ENCODE assay signal across 9 mouse cellular contexts in genomic region chr12:35995799-35996198, GRCm38 (mm10). TPM values are rescaled to one million over a fixed set of nuclear protein-coding genes. Genes with fewer than 3 reads are reported as not detected.
DNase-seq lines count a peak whose midpoint lies in the region; ATAC-seq and TF ChIP-seq lines count a peak whose summit lies in the region.
"Had no signal": no experiment of that assay in that cellular context is flagged by ENCODE, and none has a peak within 500 bp of the region (broad histone marks: within the 10 kb centered on the region; RNA-seq: fewer than 3 reads in every experiment).

No protein-coding gene starts in this region.

- no peak for TF ChIP-seq CTCF in thymus, adult 2 months (IDR thresholded peaks at IDR 0.05; ENCODE audit: borderline replicate concordance, control insufficient read depth, extremely low read depth, insufficient read depth, low read length, poor library complexity)

- no peak overlapping the region for H3K4me2 ChIP-seq in heart, embryonic 11.5 days
- no peak overlapping the region for H3K4me2 ChIP-seq in hindbrain, embryonic 12.5 days (replicated peaks)
- H3K4me2 ChIP-seq: hindbrain, embryonic 15.5 days had no signal

- no peak overlapping the region for H3K27ac ChIP-seq in heart, embryonic 11.5 days (ENCODE audit: low read depth, low read length)
- no peak overlapping the region for H3K27ac ChIP-seq in thymus, adult 2 months (ENCODE audit: control insufficient read depth, insufficient read depth, low read length)
- no peak overlapping the region for H3K27ac ChIP-seq in hindbrain, embryonic 12.5 days
- H3K27ac ChIP-seq: hindbrain, embryonic 15.5 days had no signal

- H3K4me3 ChIP-seq in heart, embryonic 11.5 days (ENCODE audit: low read depth, low read length) = no peak overlapping the region
- H3K4me3 ChIP-seq in thymus, adult 2 months (ENCODE audit: control insufficient read depth, insufficient read depth, low read length) = no peak overlapping the region
- H3K4me3 ChIP-seq in hindbrain, embryonic 12.5 days = no peak overlapping the region
- H3K4me3 ChIP-seq: hindbrain, embryonic 15.5 days had no signal

- ATAC-seq in heart, embryonic 11.5 days (replicated peaks; ENCODE audit: insufficient number of reproducible peaks, low FRiP score, low TSS enrichment) = no peak
- 0 out of 2 replicates have a peak, but pooled peaks have one; percentile 20 for ATAC-seq in hindbrain, embryonic 12.5 days (ENCODE audit: low FRiP score)

- no peaks in the 10 kb centered on the region for H3K36me3 ChIP-seq in heart, embryonic 11.5 days (ENCODE audit: control insufficient read depth, insufficient read depth, low read length)
- H3K36me3 ChIP-seq in thymus, adult 2 months (ENCODE audit: control insufficient read depth, insufficient read depth, low read length) = no peaks in the 10 kb centered on the region
- no peaks in the 10 kb centered on the region for H3K36me3 ChIP-seq in hindbrain, embryonic 12.5 days
- H3K36me3 ChIP-seq: hindbrain, embryonic 15.5 days had no signal

- H3K4me1 ChIP-seq in heart, embryonic 11.5 days (ENCODE audit: control insufficient read depth, insufficient read depth, low read length) = no peaks in the 10 kb centered on the region
- no peaks in the 10 kb centered on the region for H3K4me1 ChIP-seq in thymus, adult 2 months (replicated peaks; ENCODE audit: control insufficient read depth, insufficient read depth, low read length)
- peaks cover 13% of the 10 kb centered on the region; the same call in 1 of the 2 replicates for H3K4me1 ChIP-seq in hindbrain, embryonic 12.5 days
- H3K4me1 ChIP-seq: hindbrain, embryonic 15.5 days had no signal

- H3K27me3 ChIP-seq in heart, embryonic 11.5 days (ENCODE audit: control insufficient read depth, insufficient read depth, low read length) = no peaks in the 10 kb centered on the region
- H3K27me3 ChIP-seq in thymus, adult 2 months (ENCODE audit: control insufficient read depth, insufficient read depth, low read length) = no peaks in the 10 kb centered on the region
- no peaks in the 10 kb centered on the region for H3K27me3 ChIP-seq in hindbrain, embryonic 12.5 days
- H3K27me3 ChIP-seq: hindbrain, embryonic 15.5 days had no signal

- TF ChIP-seq POLR2A in thymus, adult 2 months (IDR thresholded peaks at IDR 0.05; ENCODE audit: control insufficient read depth, extremely low read depth, insufficient read depth, low read length, poor library complexity) = no peak

- H3K9ac ChIP-seq in heart, embryonic 11.5 days (ENCODE audit: low read depth, low read length) = no peak overlapping the region
- H3K9ac ChIP-seq in hindbrain, embryonic 12.5 days = no peak overlapping the region
- H3K9ac ChIP-seq: hindbrain, embryonic 15.5 days had no signal

- no peaks in the 10 kb centered on the region for H3K9me3 ChIP-seq in heart, embryonic 11.5 days (replicated peaks; ENCODE audit: control insufficient read depth, low read length)
- H3K9me3 ChIP-seq in hindbrain, embryonic 12.5 days (replicated peaks) = no peaks in the 10 kb centered on the region
- H3K9me3 ChIP-seq: hindbrain, embryonic 15.5 days had no signal

- WGBS in heart, embryonic 11.5 days (ENCODE audit: insufficient replicate concordance) = 30% methylated on average over 5 of the region's 5 CpGs
- WGBS in thymus, adult 2 months = 31% methylated on average over 5 of the region's 5 CpGs
- 27% methylated on average over 5 of the region's 5 CpGs for WGBS in hindbrain, embryonic 12.5 days

- DNase-seq in heart, adult 8-10 months (ENCODE audit: low spot score) = peak; percentile 54
- DNase-seq in thymus, adult 2 months = peak; percentile 20
- no peak for DNase-seq in thymus, postnatal 4 days
- DNase-seq in cerebellum, postnatal 10 days = peak; percentile 47 to 71
- DNase-seq in mesoderm, embryonic 11.5 days (ENCODE audit: low read depth, low spot score) = peak; percentile 75
- no peak for DNase-seq in testis, postnatal 10 days (ENCODE audit: low spot score)

RNA-seq across cellular contexts. Expression of gene Agr2, which starts 3.1 kb away (rescaled TPM):
- under 1 TPM in 1 of 4 experiments, not detected in 3; 0.60 TPM for total RNA-seq in heart, adult 8-10 months (2022)
- polyA plus RNA-seq in heart, embryonic 11.5 days (2014; fragmentation: Nextera tagmentation; extraction: Ambion mirVana) = 0.66 TPM in 1 of 2 replicates, not detected in the other
- 0.29 and 0.69 TPM in 2 replicates for polyA plus RNA-seq in thymus, adult 2 months (2012; rRNA removed)
- polyA plus RNA-seq in hindbrain, embryonic 12.5 days (2016; fragmentation: Nextera tagmentation; extraction: Ambion mirVana) = 0.28 and 0.42 TPM in 2 replicates

RNA-seq across cellular contexts. Expression of gene Tspan13, which starts 46.5 kb away (rescaled TPM):
- total RNA-seq in heart, adult 8-10 months (2022) = 10 to 100 TPM; 34.4 to 50.7 (median 42.6) TPM
- polyA plus RNA-seq in heart, embryonic 11.5 days (2014; fragmentation: Nextera tagmentation; extraction: Ambion mirVana) = 73.9 and 77.2 TPM in 2 replicates
- 294 and 360 TPM in 2 replicates for polyA plus RNA-seq in thymus, adult 2 months (2012; rRNA removed)
- polyA plus RNA-seq in hindbrain, embryonic 12.5 days (2016; fragmentation: Nextera tagmentation; extraction: Ambion mirVana) = 257 TPM in 2 replicates

Comparison
In these comparisons a context has a peak if more than half of its experiments do, and no peak if none do; other contexts are left out.
1. DNase-seq: peak in heart, adult 8-10 months (single experiment), thymus, adult 2 months (single experiment), cerebellum, postnatal 10 days (2 of 2) and mesoderm, embryonic 11.5 days (single experiment); none in thymus, postnatal 4 days (single experiment) and testis, postnatal 10 days (single experiment).